Mouse (Mus musculus): Measurements from ENCODE around the gene Clcn6. TPM values are rescaled to one million over a fixed set of nuclear protein-coding genes. Genes with fewer than 3 reads are reported as not detected.

Clcn6 gene
- polyA plus RNA-seq, 1 experiment: 2.7 TPM

GRCm38 (mm10) chr4:148009641-148010040 lies 29.0 kb downstream of the Clcn6 start:
- no peaks in the 10 kb centered on the region for H3K4me1 ChIP-seq (ENCODE audit: control insufficient read depth, insufficient read depth, insufficient read length, low read length)
- H3K4me3 ChIP-seq (ENCODE audit: low read depth, low read length): no peak overlapping the region
- H3K27me3 ChIP-seq (ENCODE audit: control insufficient read depth, insufficient read depth, low read length): no peaks in the 10 kb centered on the region
- H3K27ac ChIP-seq (ENCODE audit: insufficient read depth, low read depth, low read length): no peak overlapping the region
- WGBS: 93% methylated on average over 2 of the region's 2 CpGs
- peaks cover 30% of the 10 kb centered on the region for H3K36me3 ChIP-seq (ENCODE audit: control insufficient read depth, insufficient read depth, low read length)
- TF ChIP-seq CTCF (IDR thresholded peaks at IDR 0.05; ENCODE audit: extremely low read depth, insufficient read length, insufficient replicate concordance, low read depth, low read length): no peak
- no peak for TF ChIP-seq POLR2A (IDR thresholded peaks at IDR 0.05; ENCODE audit: low read depth, low read length)

DNA sequence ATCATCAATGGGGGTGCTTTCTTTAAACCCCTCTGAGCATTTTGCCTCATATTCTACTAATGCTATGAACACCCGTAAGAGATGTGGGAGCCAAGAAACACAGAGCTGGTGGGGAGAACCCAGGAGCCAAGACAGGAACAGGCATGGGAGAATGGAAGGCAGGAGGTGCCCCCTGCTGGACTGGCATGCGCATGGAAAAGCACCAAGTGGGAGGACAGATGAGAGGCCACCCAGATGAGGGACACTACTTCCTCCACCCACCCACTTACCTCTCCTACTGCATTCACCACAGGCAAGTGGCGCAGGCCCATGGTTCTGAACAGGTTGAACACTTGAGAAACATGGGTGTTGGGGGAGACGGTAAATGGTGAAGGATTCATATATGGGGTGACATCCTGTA lies 30.2 kb downstream of the Clcn6 start:
- Histone ChIP-seq H3K36me3 (ENCODE audit: control insufficient read depth, insufficient read depth, low read length) (peaks cover 22% of the 10 kb centered on the region), H3K27ac (ENCODE audit: insufficient read depth, low read depth, low read length) (no peak overlapping the region), H3K4me1 (ENCODE audit: control insufficient read depth, insufficient read depth, insufficient read length, low read length) (no peaks in the 10 kb centered on the region), H3K27me3 (ENCODE audit: control insufficient read depth, insufficient read depth, low read length) (no peaks in the 10 kb centered on the region), H3K4me3 (ENCODE audit: low read depth, low read length) (no peak overlapping the region)
- WGBS: 84% methylated on average over 4 of the region's 4 CpGs
- TF ChIP-seq POLR2A (IDR thresholded peaks at IDR 0.05; ENCODE audit: low read depth, low read length): no peak
- TF ChIP-seq CTCF (IDR thresholded peaks at IDR 0.05; ENCODE audit: extremely low read depth, insufficient read length, insufficient replicate concordance, low read depth, low read length): peak; percentile 55; the same call in 1 of the 2 replicates

DNA sequence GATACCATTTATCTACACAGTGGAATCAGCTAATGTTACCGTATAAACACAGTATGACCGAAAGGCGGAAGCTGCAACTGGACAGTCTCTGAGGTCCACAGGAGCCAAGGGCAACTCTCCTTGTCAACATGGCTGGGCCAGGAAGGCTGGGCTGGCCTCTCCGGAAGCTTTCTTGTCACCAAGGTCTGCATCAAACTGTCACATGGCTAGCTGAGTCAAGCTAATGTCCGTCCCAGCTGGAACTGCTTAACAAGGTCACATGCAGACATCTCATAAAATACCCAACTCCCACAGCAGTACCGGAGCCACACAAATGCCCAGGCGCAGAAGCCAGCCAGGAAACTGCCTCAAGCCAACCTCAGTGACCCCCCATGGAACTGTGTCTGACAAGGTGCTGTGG lies 34.3 kb downstream of the Clcn6 start:
- no peaks in the 10 kb centered on the region for H3K27me3 ChIP-seq (ENCODE audit: control insufficient read depth, insufficient read depth, low read length)
- H3K4me3 ChIP-seq (ENCODE audit: low read depth, low read length): no peak overlapping the region
- no peak overlapping the region for H3K27ac ChIP-seq (ENCODE audit: insufficient read depth, low read depth, low read length)
- H3K4me1 ChIP-seq (ENCODE audit: control insufficient read depth, insufficient read depth, insufficient read length, low read length): no peaks in the 10 kb centered on the region
- TF ChIP-seq POLR2A (IDR thresholded peaks at IDR 0.05; ENCODE audit: low read depth, low read length): no peak
- no peak for TF ChIP-seq CTCF (IDR thresholded peaks at IDR 0.05; ENCODE audit: extremely low read depth, insufficient read length, insufficient replicate concordance, low read depth, low read length)
- peaks cover 4% of the 10 kb centered on the region for H3K36me3 ChIP-seq (ENCODE audit: control insufficient read depth, insufficient read depth, low read length)
- 88% methylated on average over 7 of the region's 7 CpGs for WGBS

DNA sequence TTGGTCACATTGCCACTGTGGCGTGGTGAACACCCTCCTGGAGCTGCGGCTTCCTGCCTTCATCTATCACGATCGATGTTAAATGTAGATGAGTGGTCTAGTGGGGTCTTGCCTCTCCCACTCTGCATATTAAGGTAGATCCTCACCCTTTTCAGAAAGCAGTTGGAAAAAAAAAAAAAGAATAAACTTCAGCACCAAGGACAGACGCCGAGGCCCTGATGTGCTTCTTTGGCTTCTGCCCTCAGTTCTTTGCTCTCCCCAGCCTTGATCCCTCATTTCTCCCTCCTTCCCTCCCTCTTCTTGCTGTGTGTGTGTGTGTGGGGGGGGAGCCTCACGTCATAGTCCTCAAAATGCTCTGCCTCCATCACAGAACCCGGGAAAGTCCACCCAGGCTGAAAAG lies 36.8 kb downstream of the Clcn6 start:
- 45% methylated on average over 8 of the region's 8 CpGs for WGBS
- Histone ChIP-seq H3K27ac (ENCODE audit: insufficient read depth, low read depth, low read length) (no peak overlapping the region), H3K36me3 (ENCODE audit: control insufficient read depth, insufficient read depth, low read length) (0 out of 2 replicates have a peak, but pooled peaks cover 3% of the 10 kb centered on the region), H3K27me3 (ENCODE audit: control insufficient read depth, insufficient read depth, low read length) (no peaks in the 10 kb centered on the region), H3K4me3 (ENCODE audit: low read depth, low read length) (no peak overlapping the region), H3K4me1 (ENCODE audit: control insufficient read depth, insufficient read depth, insufficient read length, low read length) (no peaks in the 10 kb centered on the region)
- TF ChIP-seq POLR2A (IDR thresholded peaks at IDR 0.05; ENCODE audit: low read depth, low read length) (no peak), CTCF (IDR thresholded peaks at IDR 0.05; ENCODE audit: extremely low read depth, insufficient read length, insufficient replicate concordance, low read depth, low read length) (no peak)

DNA sequence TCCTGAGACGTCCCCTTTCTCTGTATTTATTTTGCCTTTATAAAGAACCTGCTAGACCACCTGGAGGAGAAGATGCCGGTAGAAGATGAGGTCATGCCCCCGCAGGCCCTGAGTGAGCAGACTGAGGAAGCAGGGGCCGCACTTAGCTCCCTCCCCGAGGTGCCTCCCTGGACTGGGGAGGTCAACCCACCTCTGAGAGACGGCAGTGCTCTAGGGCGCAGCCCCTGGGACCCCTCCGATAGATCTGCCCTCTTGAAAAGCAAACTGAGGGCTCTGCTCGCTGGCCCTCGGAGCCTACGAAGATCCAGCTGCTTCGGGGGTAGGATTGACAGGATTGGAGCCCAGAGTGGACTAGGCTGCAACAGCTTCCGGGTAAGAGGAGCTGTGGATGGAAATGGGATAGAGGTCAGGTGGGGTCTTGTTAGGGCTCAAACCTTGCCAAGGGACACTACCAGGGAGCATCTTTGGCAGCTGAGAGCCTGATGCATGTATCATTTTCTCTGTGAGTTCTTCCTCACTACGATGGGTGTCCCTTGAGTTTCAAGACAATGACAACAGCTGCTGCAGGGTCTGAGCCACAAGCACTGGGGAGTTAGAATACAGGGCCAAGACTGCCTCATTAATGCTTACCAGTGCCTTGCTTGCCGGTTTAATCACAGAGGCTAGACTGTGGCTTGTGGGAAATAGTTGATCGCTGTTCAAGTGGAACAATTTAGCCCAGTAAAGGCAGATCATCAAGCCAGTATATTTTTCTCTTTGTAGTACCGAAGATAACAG lies 37.4 kb downstream of the Clcn6 start:
- 85% methylated on average over 17 of the region's 17 CpGs for WGBS
- no peaks in the 10 kb centered on the region for H3K27me3 ChIP-seq (ENCODE audit: control insufficient read depth, insufficient read depth, low read length)

DNA sequence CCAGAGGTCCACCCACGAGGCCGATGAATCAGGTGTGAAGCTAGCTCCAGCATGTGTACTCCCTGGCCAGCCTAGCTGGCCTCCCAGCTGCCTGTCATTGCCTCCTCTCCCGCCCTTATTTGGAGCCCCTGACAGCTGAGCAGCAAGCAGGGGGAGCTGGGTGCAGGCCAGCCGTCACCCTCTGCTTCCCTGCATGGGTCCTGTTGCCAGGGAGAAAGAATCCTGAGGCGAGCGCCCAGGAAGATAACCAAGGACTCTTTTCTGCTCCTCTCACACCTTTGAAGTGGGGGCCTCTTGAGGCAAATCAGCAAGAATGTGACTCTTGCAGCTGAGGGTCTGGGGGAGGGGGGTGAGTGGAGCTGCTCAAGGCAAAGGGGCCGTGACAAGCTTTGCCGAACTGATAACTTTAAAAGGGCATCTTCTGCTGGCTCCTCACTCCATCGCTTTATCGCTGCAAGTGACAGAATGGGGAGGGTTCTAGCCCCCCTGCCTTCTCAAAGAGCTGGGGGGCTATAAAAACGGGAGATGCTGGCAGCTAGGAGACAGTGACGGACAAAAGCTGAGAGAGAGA lies 38.3 kb downstream of the Clcn6 start, which contains the start of gene Nppa:
Gene Nppa (plus strand): TSS at position 521 of the 571 bp plus-strand sequence.
- Histone ChIP-seq H3K4me3 (ENCODE audit: low read depth, low read length) (no peak within 1 kb of the TSS), H3K27me3 (ENCODE audit: control insufficient read depth, insufficient read depth, low read length) (no peaks in the 10 kb centered on the region), H3K4me1 (ENCODE audit: control insufficient read depth, insufficient read depth, insufficient read length, low read length) (no peaks in the 10 kb centered on the region), H3K27ac (ENCODE audit: insufficient read depth, low read depth, low read length) (no peak within 1 kb of the TSS), H3K36me3 (ENCODE audit: control insufficient read depth, insufficient read depth, low read length) (no peaks in the 10 kb centered on the region)
- no peak for TF ChIP-seq CTCF (IDR thresholded peaks at IDR 0.05; ENCODE audit: extremely low read depth, insufficient read length, insufficient replicate concordance, low read depth, low read length)
- TF ChIP-seq POLR2A (IDR thresholded peaks at IDR 0.05; ENCODE audit: low read depth, low read length): no peak
- 36% methylated on average over 12 of the region's 12 CpGs for WGBS

More for the DNA sequence above, 37.4 kb downstream of the Clcn6 start:
- Histone ChIP-seq H3K36me3 (ENCODE audit: control insufficient read depth, insufficient read depth, low read length) (no peaks in the 10 kb centered on the region), H3K4me1 (ENCODE audit: control insufficient read depth, insufficient read depth, insufficient read length, low read length) (no peaks in the 10 kb centered on the region), H3K27ac (ENCODE audit: insufficient read depth, low read depth, low read length) (no peak overlapping the region), H3K4me3 (ENCODE audit: low read depth, low read length) (no peak overlapping the region)
- no peak for TF ChIP-seq POLR2A (IDR thresholded peaks at IDR 0.05; ENCODE audit: low read depth, low read length)
- no peak for TF ChIP-seq CTCF (IDR thresholded peaks at IDR 0.05; ENCODE audit: extremely low read depth, insufficient read length, insufficient replicate concordance, low read depth, low read length)

- no peak for TF ChIP-seq POLR2A (IDR thresholded peaks at IDR 0.05; ENCODE audit: low read depth, low read length)
- no peak for TF ChIP-seq CTCF (IDR thresholded peaks at IDR 0.05; ENCODE audit: extremely low read depth, insufficient read length, insufficient replicate concordance, low read depth, low read length)
- 78% methylated on average over 3 of the region's 3 CpGs for WGBS
- Histone ChIP-seq H3K27ac (ENCODE audit: insufficient read depth, low read depth, low read length) (no peak overlapping the region), H3K4me3 (ENCODE audit: low read depth, low read length) (no peak overlapping the region), H3K4me1 (ENCODE audit: control insufficient read depth, insufficient read depth, insufficient read length, low read length) (no peaks in the 10 kb centered on the region), H3K36me3 (ENCODE audit: control insufficient read depth, insufficient read depth, low read length) (no peaks in the 10 kb centered on the region), H3K27me3 (ENCODE audit: control insufficient read depth, insufficient read depth, low read length) (no peaks in the 10 kb centered on the region)
Observed at GRCm38 (mm10) chr4:147995311-147995710, 43.3 kb downstream of the Clcn6 start.

Data from small intestine, adult 2 months (tissue).